Mouse (Mus musculus): ENCODE data around the gene Il16. TPM values are rescaled to one million over a fixed set of nuclear protein-coding genes. Genes with fewer than 3 reads are reported as not detected.

Il16 gene
- polyA plus RNA-seq, 1 experiment from 2014 or later = 0.55 TPM

DNA sequence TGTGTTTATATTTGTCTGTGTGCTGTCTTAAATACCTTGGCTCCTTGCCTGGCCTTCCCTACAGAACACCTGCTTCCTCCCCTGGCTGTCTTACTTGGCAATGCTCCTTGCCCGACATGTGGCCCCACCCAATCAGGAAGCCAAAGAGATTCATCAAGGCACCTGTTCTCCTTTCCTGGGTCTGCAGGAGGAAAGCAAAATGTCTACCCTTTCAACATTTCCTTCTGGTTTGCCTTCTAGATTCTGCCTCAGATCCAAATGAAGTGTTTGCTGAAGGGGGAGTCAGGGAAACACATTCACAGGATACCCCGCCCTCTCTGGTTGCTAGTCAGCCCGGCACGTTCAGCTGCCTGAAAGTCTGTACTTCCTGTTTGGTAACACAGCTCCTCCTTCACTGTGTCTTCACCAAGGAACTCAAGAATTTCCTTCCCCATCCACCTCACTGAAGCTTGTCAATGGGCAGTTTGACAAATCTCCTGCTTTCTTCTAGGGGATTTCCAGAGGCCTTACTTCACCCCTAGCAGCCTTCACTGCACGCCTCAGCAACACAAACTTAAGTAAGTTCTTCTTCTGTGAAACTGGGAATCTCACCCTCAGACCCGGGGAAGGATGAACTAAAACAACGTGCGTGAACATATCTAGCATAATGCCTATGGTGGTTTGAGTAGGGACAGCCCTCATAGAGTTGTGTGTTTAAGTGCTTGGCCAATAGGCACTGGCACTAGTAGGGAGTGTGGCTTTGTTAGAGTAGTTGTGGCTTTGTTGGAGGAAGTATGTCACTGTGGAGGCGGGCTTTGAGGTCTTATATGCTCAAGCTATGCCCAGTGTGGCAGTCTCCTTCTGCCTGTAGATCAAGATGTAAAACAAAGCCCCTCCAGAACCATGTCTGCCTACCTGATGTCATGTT, 86.1 kb downstream of the Il16 start:
- H3K4me2 ChIP-seq (ENCODE audit: low read depth, low read length) = no peak overlapping the region
- WGBS = 91% methylated on average over 9 of the region's 9 CpGs
- H3K9me3 ChIP-seq (ENCODE audit: control insufficient read depth, low read length) = no peaks in the 10 kb centered on the region
- no peaks in the 10 kb centered on the region for H3K4me1 ChIP-seq (ENCODE audit: control insufficient read depth, insufficient read depth, low read length)
- H3K9ac ChIP-seq (replicated peaks; ENCODE audit: low read depth, low read length) = no peak overlapping the region
- H3K27me3 ChIP-seq (ENCODE audit: control insufficient read depth, insufficient read depth, low read length) = no peaks in the 10 kb centered on the region
- H3K4me3 ChIP-seq (ENCODE audit: low read depth, low read length) = no peak overlapping the region
- no peak for ATAC-seq (ENCODE audit: low read depth)
- no peaks in the 10 kb centered on the region for H3K36me3 ChIP-seq (ENCODE audit: control insufficient read depth, insufficient read depth, low read length)
- no peak overlapping the region for H3K27ac ChIP-seq (ENCODE audit: low read depth, low read length)

DNA sequence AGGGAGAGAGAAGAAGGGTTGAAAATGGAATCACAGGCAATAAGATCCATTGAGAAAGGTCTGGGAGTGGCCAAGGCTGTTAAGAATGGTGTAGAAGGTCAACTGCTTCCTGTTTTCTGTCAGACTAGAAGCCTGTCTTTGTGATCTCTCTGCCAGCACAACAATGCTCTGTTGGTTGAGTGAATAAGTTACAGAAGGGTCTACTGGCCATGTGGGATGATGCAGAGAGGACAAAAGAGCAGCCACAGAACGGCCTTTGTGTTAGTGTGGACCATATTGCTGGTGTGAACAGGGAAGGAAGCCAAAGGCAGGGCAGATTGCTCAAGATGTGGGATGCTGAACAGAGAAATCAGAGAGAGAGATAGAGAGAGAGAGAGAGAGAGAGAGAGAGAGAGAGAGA, 86.8 kb downstream of the Il16 start:
- H3K9me3 ChIP-seq (ENCODE audit: control insufficient read depth, low read length) = no peaks in the 10 kb centered on the region
- 44% methylated on average over 1 of the region's 1 CpGs for WGBS
- no peak overlapping the region for H3K9ac ChIP-seq (replicated peaks; ENCODE audit: low read depth, low read length)
- H3K4me3 ChIP-seq (ENCODE audit: low read depth, low read length) = no peak overlapping the region
- no peak for ATAC-seq (ENCODE audit: low read depth)
- no peak overlapping the region for H3K27ac ChIP-seq (ENCODE audit: low read depth, low read length)
- no peaks in the 10 kb centered on the region for H3K27me3 ChIP-seq (ENCODE audit: control insufficient read depth, insufficient read depth, low read length)
- H3K4me1 ChIP-seq (ENCODE audit: control insufficient read depth, insufficient read depth, low read length) = no peaks in the 10 kb centered on the region
- H3K4me2 ChIP-seq (ENCODE audit: low read depth, low read length) = no peak overlapping the region
- no peaks in the 10 kb centered on the region for H3K36me3 ChIP-seq (ENCODE audit: control insufficient read depth, insufficient read depth, low read length)

DNA sequence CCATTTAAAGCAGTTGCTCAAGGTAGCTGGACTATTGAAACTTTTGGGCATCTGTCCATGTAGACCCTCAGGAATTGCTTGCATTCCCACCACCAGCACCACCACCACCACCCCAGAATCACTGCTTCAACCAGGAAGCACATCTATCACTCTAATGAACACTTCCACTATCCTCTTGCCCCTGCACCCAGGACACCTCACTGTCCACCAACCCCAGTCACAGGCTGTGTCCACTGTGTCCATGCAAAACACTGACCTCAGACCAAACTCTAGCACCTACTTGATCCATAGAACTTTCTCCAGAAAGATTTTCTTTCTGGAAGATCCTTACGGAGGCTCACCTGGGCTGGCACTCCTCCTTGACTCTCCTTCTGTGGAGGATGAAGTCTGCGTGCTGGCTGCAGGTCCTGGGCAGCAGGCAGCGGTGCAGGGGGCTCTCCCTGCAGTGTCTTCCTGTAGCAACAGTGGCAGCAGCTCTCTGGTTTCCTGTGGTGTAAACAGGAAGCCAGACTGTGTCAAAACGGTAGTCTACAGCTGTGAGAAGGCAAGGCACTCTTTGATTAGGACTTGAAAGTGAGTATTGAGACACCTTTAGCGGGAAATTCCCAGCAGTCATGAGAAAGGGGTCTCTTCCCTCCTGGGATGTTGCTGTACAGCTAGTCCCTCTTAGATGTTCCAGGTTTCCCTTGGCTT, 90.4 kb downstream of the Il16 start:
- H3K27me3 ChIP-seq (ENCODE audit: control insufficient read depth, insufficient read depth, low read length) = no peaks in the 10 kb centered on the region
- no peaks in the 10 kb centered on the region for H3K36me3 ChIP-seq (ENCODE audit: control insufficient read depth, insufficient read depth, low read length)
- no peak overlapping the region for H3K9ac ChIP-seq (replicated peaks; ENCODE audit: low read depth, low read length)
- H3K4me3 ChIP-seq (ENCODE audit: low read depth, low read length) = no peak overlapping the region
- no peaks in the 10 kb centered on the region for H3K9me3 ChIP-seq (ENCODE audit: control insufficient read depth, low read length)
- H3K4me1 ChIP-seq (ENCODE audit: control insufficient read depth, insufficient read depth, low read length) = no peaks in the 10 kb centered on the region
- ATAC-seq (ENCODE audit: low read depth) = no peak
- H3K27ac ChIP-seq (ENCODE audit: low read depth, low read length) = no peak overlapping the region
- WGBS = 79% methylated on average over 5 of the region's 5 CpGs
- no peak overlapping the region for H3K4me2 ChIP-seq (ENCODE audit: low read depth, low read length)

DNA sequence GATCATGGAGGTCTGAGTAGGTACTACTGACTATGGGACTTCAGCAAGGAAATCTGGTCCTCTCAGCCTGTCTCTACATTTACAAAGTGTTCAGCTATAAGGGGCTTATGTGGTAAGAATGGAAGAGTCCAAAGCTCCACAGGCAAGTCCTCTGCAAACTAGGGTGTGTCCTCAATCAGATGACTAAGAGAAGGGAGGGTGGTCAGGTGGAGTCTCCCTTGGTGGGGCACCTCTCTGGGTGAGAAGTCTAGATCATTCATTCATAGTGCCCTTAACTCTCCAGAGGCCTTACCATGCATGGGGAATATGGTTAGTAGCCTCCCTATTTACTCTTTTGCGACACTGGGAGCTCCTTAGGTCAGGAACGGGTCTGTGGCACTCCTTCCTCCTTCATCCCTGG, 91.3 kb downstream of the Il16 start:
- H3K4me2 ChIP-seq (ENCODE audit: low read depth, low read length) = no peak overlapping the region
- no peak overlapping the region for H3K4me3 ChIP-seq (ENCODE audit: low read depth, low read length)
- no peak for ATAC-seq (ENCODE audit: low read depth)
- 91% methylated on average over 2 of the region's 2 CpGs for WGBS
- H3K27me3 ChIP-seq (ENCODE audit: control insufficient read depth, insufficient read depth, low read length) = no peaks in the 10 kb centered on the region
- H3K4me1 ChIP-seq (ENCODE audit: control insufficient read depth, insufficient read depth, low read length) = no peaks in the 10 kb centered on the region
- no peak overlapping the region for H3K27ac ChIP-seq (ENCODE audit: low read depth, low read length)
- H3K36me3 ChIP-seq (ENCODE audit: control insufficient read depth, insufficient read depth, low read length) = no peaks in the 10 kb centered on the region
- no peak overlapping the region for H3K9ac ChIP-seq (replicated peaks; ENCODE audit: low read depth, low read length)
- no peaks in the 10 kb centered on the region for H3K9me3 ChIP-seq (ENCODE audit: control insufficient read depth, low read length)

DNA sequence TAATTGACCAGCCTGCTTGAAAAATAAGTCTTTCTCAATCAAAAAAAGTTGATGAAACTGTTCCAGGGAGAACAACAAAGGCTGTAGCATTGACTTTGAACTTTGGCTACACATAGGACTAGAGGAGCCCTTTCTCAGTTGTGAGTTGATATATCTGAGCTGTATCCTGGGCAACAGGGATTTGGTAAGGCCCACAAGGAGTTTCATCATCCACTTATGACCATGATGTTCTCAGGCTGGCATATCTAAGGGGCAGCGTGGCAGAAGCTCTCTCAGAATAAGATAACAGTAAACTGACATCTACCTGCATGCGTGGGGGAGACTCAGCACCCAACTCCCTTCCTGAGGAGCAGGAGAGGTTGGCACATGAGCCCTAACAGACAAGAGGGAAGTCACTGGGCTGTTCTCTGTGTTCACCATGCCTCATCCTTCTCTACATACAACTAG, 91.9 kb downstream of the Il16 start:
- no peaks in the 10 kb centered on the region for H3K36me3 ChIP-seq (ENCODE audit: control insufficient read depth, insufficient read depth, low read length)
- H3K27me3 ChIP-seq (ENCODE audit: control insufficient read depth, insufficient read depth, low read length) = no peaks in the 10 kb centered on the region
- 91% methylated on average over 2 of the region's 2 CpGs for WGBS
- no peak overlapping the region for H3K4me2 ChIP-seq (ENCODE audit: low read depth, low read length)
- H3K9ac ChIP-seq (replicated peaks; ENCODE audit: low read depth, low read length) = no peak overlapping the region
- no peaks in the 10 kb centered on the region for H3K9me3 ChIP-seq (ENCODE audit: control insufficient read depth, low read length)
- no peaks in the 10 kb centered on the region for H3K4me1 ChIP-seq (ENCODE audit: control insufficient read depth, insufficient read depth, low read length)
- no peak overlapping the region for H3K4me3 ChIP-seq (ENCODE audit: low read depth, low read length)
- ATAC-seq (ENCODE audit: low read depth) = no peak
- no peak overlapping the region for H3K27ac ChIP-seq (ENCODE audit: low read depth, low read length)

DNA sequence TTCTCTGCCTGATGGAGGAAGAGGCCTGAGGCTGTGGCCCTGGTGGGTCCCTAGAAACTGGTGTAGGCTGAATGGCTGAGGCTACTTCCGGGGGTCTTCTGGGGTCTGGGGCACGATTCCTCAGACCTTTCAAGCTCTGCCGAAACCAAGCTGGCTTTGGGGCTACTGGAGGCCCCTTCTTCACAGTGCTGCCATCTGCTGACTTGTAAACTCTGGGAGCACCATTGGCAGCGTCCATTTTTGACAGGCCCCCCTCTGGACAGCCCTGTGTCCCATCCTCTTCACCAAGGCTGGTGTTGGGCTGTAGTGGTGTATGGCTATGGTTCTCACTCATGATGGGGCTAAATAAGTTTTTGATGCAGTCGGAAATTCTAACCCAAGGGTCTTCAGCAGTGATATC, 93.0 kb downstream of the Il16 start:
- Histone ChIP-seq H3K4me3 (ENCODE audit: low read depth, low read length) (no peak overlapping the region), H3K27ac (ENCODE audit: low read depth, low read length) (no peak overlapping the region), H3K36me3 (ENCODE audit: control insufficient read depth, insufficient read depth, low read length) (no peaks in the 10 kb centered on the region), H3K9ac (replicated peaks; ENCODE audit: low read depth, low read length) (no peak overlapping the region), H3K4me1 (ENCODE audit: control insufficient read depth, insufficient read depth, low read length) (no peaks in the 10 kb centered on the region), H3K9me3 (ENCODE audit: control insufficient read depth, low read length) (no peaks in the 10 kb centered on the region), H3K27me3 (ENCODE audit: control insufficient read depth, insufficient read depth, low read length) (no peaks in the 10 kb centered on the region), H3K4me2 (ENCODE audit: low read depth, low read length) (no peak overlapping the region)
- no peak for ATAC-seq (ENCODE audit: low read depth)
- WGBS = 86% methylated on average over 5 of the region's 5 CpGs

DNA sequence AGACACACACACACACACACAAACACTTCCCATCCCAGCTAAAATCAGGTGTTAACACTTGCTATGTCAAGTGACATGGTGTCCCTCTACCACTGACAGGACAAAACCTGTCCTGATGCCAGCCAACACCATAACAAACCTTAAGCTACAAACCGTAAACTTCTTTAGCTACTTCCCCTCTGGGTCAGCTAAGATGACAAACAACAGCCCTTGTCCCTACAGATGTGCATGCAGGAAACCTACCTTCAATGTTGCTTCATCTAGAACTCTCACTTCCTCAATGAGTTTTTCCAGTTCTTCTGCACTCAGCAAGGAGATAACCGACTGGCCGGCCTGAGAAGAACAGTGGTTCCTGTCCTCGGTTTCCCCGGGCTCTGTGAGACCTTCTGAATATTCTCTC, 94.9 kb downstream of the Il16 start:
- no peak overlapping the region for H3K4me3 ChIP-seq (ENCODE audit: low read depth, low read length)
- 90% methylated on average over 5 of the region's 5 CpGs for WGBS
- H3K27me3 ChIP-seq (ENCODE audit: control insufficient read depth, insufficient read depth, low read length) = no peaks in the 10 kb centered on the region
- no peak for ATAC-seq (ENCODE audit: low read depth)
- no peak overlapping the region for H3K9ac ChIP-seq (replicated peaks; ENCODE audit: low read depth, low read length)
- no peaks in the 10 kb centered on the region for H3K36me3 ChIP-seq (ENCODE audit: control insufficient read depth, insufficient read depth, low read length)
- no peaks in the 10 kb centered on the region for H3K4me1 ChIP-seq (ENCODE audit: control insufficient read depth, insufficient read depth, low read length)
- no peaks in the 10 kb centered on the region for H3K9me3 ChIP-seq (ENCODE audit: control insufficient read depth, low read length)
- no peak overlapping the region for H3K4me2 ChIP-seq (ENCODE audit: low read depth, low read length)
- H3K27ac ChIP-seq (ENCODE audit: low read depth, low read length) = no peak overlapping the region

DNA sequence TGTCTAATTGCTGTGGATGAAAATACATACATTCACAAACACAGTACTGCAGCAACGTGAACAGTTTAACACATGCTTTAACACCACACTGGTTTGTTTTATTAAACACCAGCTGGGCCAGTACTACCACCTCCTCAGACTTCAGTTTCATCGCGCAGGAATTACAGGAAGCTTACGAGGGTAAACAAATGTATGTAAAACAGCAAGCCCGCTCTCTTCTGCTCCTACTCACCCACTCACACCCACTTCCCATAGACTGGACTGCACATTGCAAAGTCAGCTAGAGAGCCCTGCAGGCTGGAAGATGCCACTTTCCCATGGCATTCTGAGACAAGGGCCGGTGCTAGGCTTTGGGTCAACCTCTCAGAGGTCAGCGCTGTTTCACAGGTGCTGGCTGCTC, 96.7 kb downstream of the Il16 start:
- Histone ChIP-seq H3K27ac (ENCODE audit: low read depth, low read length) (no peak overlapping the region), H3K4me1 (ENCODE audit: control insufficient read depth, insufficient read depth, low read length) (no peaks in the 10 kb centered on the region), H3K9me3 (ENCODE audit: control insufficient read depth, low read length) (no peaks in the 10 kb centered on the region), H3K27me3 (ENCODE audit: control insufficient read depth, insufficient read depth, low read length) (no peaks in the 10 kb centered on the region), H3K36me3 (ENCODE audit: control insufficient read depth, insufficient read depth, low read length) (no peaks in the 10 kb centered on the region), H3K4me2 (ENCODE audit: low read depth, low read length) (no peak overlapping the region), H3K4me3 (ENCODE audit: low read depth, low read length) (no peak overlapping the region), H3K9ac (replicated peaks; ENCODE audit: low read depth, low read length) (no peak overlapping the region)
- no peak for ATAC-seq (ENCODE audit: low read depth)
- 86% methylated on average over 7 of the region's 7 CpGs for WGBS

DNA sequence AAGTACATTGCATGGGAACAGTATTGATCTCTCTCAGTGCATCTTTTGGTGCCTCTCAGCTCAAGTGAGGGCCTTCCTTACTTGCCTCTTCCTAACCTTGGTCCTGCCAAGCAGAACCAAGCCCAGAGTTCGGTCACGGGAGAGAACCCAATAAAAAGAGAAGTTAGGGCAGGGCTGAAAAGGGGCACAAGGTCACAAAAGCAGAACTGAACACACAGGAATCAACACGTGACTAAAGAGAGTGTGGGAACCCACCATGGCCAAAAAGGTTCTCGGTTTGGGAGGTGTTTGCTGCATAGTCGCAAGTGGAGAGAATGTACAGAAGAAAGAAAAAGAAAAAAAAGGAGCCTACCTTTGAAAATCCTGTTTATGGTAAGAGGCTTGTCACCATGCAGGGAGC, 100.0 kb downstream of the Il16 start:
- no peak for ATAC-seq (ENCODE audit: low read depth)
- Histone ChIP-seq H3K9ac (replicated peaks; ENCODE audit: low read depth, low read length) (no peak overlapping the region), H3K36me3 (ENCODE audit: control insufficient read depth, insufficient read depth, low read length) (no peaks in the 10 kb centered on the region)

More for the DNA sequence above, 100.0 kb downstream of the Il16 start:
- no peak overlapping the region for H3K4me3 ChIP-seq (ENCODE audit: low read depth, low read length)
- H3K27ac ChIP-seq (ENCODE audit: low read depth, low read length) = no peak overlapping the region
- H3K9me3 ChIP-seq (ENCODE audit: control insufficient read depth, low read length) = no peaks in the 10 kb centered on the region
- no peaks in the 10 kb centered on the region for H3K27me3 ChIP-seq (ENCODE audit: control insufficient read depth, insufficient read depth, low read length)
- H3K4me2 ChIP-seq (ENCODE audit: low read depth, low read length) = no peak overlapping the region
- 84% methylated on average over 5 of the region's 5 CpGs for WGBS
- no peaks in the 10 kb centered on the region for H3K4me1 ChIP-seq (ENCODE audit: control insufficient read depth, insufficient read depth, low read length)

Data from neural tube, embryonic 14.5 days (tissue).